Mouse (Mus musculus) MEL (cell line): ENCODE results near the gene Wnt10b. TPM values are rescaled to one million over a fixed set of nuclear protein-coding genes. Genes with fewer than 3 reads are reported as not detected.

Experiments
- DNase-seq: peaks from one replicate; pipeline ENCODE4 v3.0.0; 2011; ENCODE audit warnings: low read depth, low spot score
- H3K27ac ChIP-seq: 2 replicates; pipeline ENCODE4 v1.5.1; 2012; ENCODE audit warnings: low read depth, mild to moderate bottlenecking, control low read depth, low read length, moderate library complexity; ENCODE audit not compliant: control insufficient read depth
- H3K27me3 ChIP-seq, 2 experiments: fragments of 150-350 bp in 1 of 2; sonication (generic) in 1 of 2; 2 replicates each; pipeline ENCODE4 v1.6.1; 2012; ENCODE audit warnings: low read length in 2 of 2, mild to moderate bottlenecking in 2 of 2, improper control_type of control experiment in 1 of 2, moderate library complexity in 1 of 2; ENCODE audit not compliant: insufficient read depth in 2 of 2, control insufficient read depth in 1 of 2
- H3K36me3 ChIP-seq, 2 experiments: 2 replicates each; pipeline ENCODE4 v1.6.1; 2012 to 2014; ENCODE audit warnings: low read length in 2 of 2, improper control_type of control experiment in 1 of 2, inconsistent platforms in 1 of 2, mild to moderate bottlenecking in 1 of 2; ENCODE audit not compliant: insufficient read depth in 2 of 2, control insufficient read depth in 1 of 2
- H3K4me1 ChIP-seq, 2 experiments: fragments of 150-350 bp in 1 of 2; sonication (generic) in 1 of 2; 2 replicates each; pipeline ENCODE4 v1.6.1; 2012; ENCODE audit warnings: low read length in 2 of 2, improper control_type of control experiment in 1 of 2, mild to moderate bottlenecking in 1 of 2; ENCODE audit not compliant: insufficient read depth in 2 of 2, control insufficient read depth in 1 of 2
- H3K4me3 ChIP-seq, 2 experiments: fragments of 150-350 bp in 1 of 2; sonication (generic) in 1 of 2; 2 replicates each; pipeline ENCODE4 v1.5.1; 2012; ENCODE audit warnings: low read depth in 2 of 2, low read length in 2 of 2, mild to moderate bottlenecking in 2 of 2, moderate library complexity in 2 of 2, control low read depth in 1 of 2, improper control_type of control experiment in 1 of 2; ENCODE audit not compliant: control insufficient read depth in 1 of 2, insufficient read depth in 1 of 2
- H3K79me2 ChIP-seq: 2 replicates; pipeline ENCODE4 v1.6.1; 2012; ENCODE audit warnings: mild to moderate bottlenecking, low read length, moderate library complexity; ENCODE audit not compliant: control insufficient read depth, poor library complexity, insufficient read depth
- H3K9ac ChIP-seq: 2 replicates; pipeline ENCODE4 v1.6.1; 2012; ENCODE audit warnings: low read depth, mild to moderate bottlenecking, control low read depth, low read length, moderate library complexity; ENCODE audit not compliant: control insufficient read depth, poor library complexity, severe bottlenecking
- H3K9me3 ChIP-seq: fragments of 150-350 bp; sonication (generic); replicated peaks from 2 replicates; pipeline ENCODE4 v1.6.1; 2012; ENCODE audit warnings: mild to moderate bottlenecking, low read length, improper control_type of control experiment, moderate library complexity; ENCODE audit not compliant: insufficient read depth
- BHLHE40 ChIP-seq: IDR thresholded peaks from 2 replicates; pipeline ENCODE4 v1.6.1; 2012; ENCODE audit warnings: low read depth, mild to moderate bottlenecking, inconsistent platforms, low read length, improper control_type of control experiment, borderline replicate concordance
- ETS1 ChIP-seq: IDR thresholded peaks from 2 replicates; pipeline ENCODE4 v1.6.1; 2012; ENCODE audit warnings: low read depth, mild to moderate bottlenecking, inconsistent platforms, low read length, improper control_type of control experiment, moderate library complexity
- GATA1 ChIP-seq: IDR thresholded peaks from 2 replicates; pipeline ENCODE4 v1.6.1; 2011; ENCODE audit warnings: low read depth, low read length, improper control_type of control experiment
- POLR2AphosphoS5 ChIP-seq: IDR thresholded peaks from 2 replicates; pipeline ENCODE4 v1.6.1; 2012; ENCODE audit warnings: low read depth, borderline replicate concordance, mild to moderate bottlenecking, inconsistent platforms, low read length, moderate library complexity, mixed read lengths
- RAD21 ChIP-seq: IDR thresholded peaks from 2 replicates; pipeline ENCODE4 v1.6.1; 2011; ENCODE audit warnings: mild to moderate bottlenecking, low read depth, low read length, improper control_type of control experiment
- ZMIZ1 ChIP-seq: IDR thresholded peaks from 2 replicates; pipeline ENCODE4 v1.6.1; 2012; ENCODE audit warnings: low read depth, mild to moderate bottlenecking, inconsistent platforms, low read length, improper control_type of control experiment, moderate library complexity
- polyA plus RNA-seq, 2 experiments: library from polyadenylated mRNA; stranded (reverse) in 1 of 2; unstranded in 1 of 2; fragments of >175 nt in 1 of 2; fragments of >200 nt in 1 of 2; gene quantifications; 2 replicates each; pipeline versions ENCODE4 v1.2.1 to v1.2.4; 2012; ENCODE audit warnings: low replicate concordance in 2 of 2, low read depth in 1 of 2; ENCODE audit not compliant: insufficient read length in 2 of 2, insufficient read depth in 1 of 2, missing spikeins in 1 of 2
- total RNA-seq: library from RNA; depleted of rRNA; stranded (reverse); fragments of 300-350 nt; gene quantifications from 2 replicates; pipeline ENCODE4 v1.2.3, GENCODE M21; 2012

The Wnt10b gene
- total and polyA plus RNA-seq, 3 experiments = 0.14 to 0.23 TPM; not detected in 1

DNA sequence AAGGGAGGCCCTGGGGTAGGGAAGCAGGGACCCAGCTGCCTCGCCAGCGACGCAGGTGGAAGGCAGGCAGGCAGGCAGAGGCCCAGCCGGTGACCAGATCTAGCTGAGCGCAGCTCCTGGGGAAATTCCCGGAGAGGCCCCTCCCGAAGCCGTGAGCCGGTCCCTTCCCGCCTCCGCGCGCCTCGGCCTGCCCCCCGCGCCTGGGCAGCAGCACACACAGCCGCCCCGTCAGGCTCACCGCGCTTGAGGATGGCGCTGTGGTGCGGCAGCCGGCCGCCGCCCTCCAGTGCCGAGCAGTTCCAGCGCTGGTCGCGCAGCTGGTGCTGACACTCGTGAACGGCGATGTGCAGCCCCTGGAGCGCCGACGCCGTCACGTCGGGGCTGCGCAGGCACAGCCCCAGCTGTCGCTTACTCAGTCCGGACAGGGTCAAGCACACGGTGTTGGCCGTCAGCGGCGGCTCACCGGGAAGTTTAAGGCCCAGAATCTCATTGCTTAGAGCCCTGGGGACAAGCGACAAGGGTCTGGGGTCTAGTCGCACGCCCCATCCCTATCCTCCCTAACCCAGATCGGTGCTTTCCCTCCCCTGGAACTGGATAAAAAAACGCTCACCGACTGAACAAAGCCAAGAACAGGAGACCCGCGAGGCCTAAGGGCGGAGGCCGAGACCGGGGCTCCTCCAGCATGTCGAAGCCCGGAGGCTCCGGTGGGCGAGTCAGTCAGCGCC, 1.5 kb downstream of the Wnt10b start:
- Histone ChIP-seq H3K9ac (no peak overlapping the region), H3K36me3 (peaks cover 0 to 10% of the 10 kb centered on the region in 2 experiments; a peak in 2 of 4 replicates), H3K9me3 (no peaks in the 10 kb centered on the region), H3K27ac (no peak overlapping the region), H3K4me1 (peaks cover 0 to 1% of the 10 kb centered on the region in 2 experiments; a peak in 1 of 4 replicates), H3K4me3 (no peak overlapping the region), H3K79me2 (no peaks in the 10 kb centered on the region; the same call in 1 of the 2 replicates), H3K27me3 (no peaks in the 10 kb centered on the region)
- no peak for DNase-seq
- TF ChIP-seq ETS1 (no peak), ZMIZ1 (no peak), GATA1 (no peak)

DNA sequence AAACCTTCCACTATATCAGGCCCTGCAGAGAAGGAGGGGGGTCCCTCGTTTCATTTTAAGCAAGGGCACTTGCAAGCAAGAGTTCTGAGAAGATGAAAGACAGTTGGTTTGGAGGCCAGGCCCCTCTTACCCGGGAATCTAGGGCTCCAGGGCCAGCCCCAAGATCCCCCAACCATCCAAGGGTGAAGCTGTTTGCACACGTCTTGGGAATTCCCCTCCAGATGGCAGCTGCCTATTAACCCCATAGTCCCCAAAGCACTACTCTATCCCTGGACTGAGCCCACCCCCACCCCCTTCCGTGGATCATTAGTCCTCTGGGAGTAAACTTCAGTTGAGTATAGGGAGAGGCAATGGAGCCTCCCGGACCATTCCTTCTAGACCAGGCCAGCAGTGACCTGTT, 2.4 kb downstream of the Wnt10b start:
- Histone ChIP-seq H3K4me1 (peaks cover 0 to 1% of the 10 kb centered on the region in 2 experiments; a peak in 1 of 4 replicates), H3K9ac (no peak overlapping the region), H3K4me3 (no peak overlapping the region), H3K27ac (no peak overlapping the region), H3K79me2 (no peaks in the 10 kb centered on the region; the same call in 1 of the 2 replicates), H3K27me3 (no peaks in the 10 kb centered on the region), H3K36me3 (peaks cover 0 to 10% of the 10 kb centered on the region in 2 experiments; a peak in 2 of 4 replicates), H3K9me3 (no peaks in the 10 kb centered on the region)
- DNase-seq = no peak
- TF ChIP-seq ZMIZ1 (no peak), ETS1 (no peak), POLR2AphosphoS5 (no peak), RAD21 (no peak)

DNA sequence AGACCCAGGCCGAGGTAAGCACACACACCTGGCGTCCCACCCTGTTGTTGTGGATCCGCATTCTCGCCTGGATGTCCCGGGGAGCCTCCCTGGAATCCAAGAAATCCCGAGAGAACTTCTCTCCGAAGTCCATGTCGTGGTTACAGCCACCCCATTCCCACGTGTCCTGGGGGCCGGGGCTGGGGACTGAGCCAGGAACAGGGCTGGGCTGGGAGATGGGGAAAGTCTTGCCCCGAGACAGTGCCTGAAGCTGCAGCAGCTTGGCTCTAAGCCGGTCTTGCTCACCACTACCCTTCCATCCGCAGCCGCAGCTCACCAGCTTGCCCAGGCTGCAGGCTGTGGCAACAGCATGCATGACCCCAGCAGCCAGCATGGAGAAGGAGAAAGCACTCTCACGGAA, 3.9 kb downstream of the Wnt10b start:
- no peak overlapping the region for H3K9ac ChIP-seq
- no peak for DNase-seq
- TF ChIP-seq BHLHE40 = no peak
- TF ChIP-seq, all 39 proteins: peak for 0
- no peaks in the 10 kb centered on the region; the same call in 1 of the 2 replicates for H3K79me2 ChIP-seq
- peaks cover 0 to 1% of the 10 kb centered on the region in 2 experiments; a peak in 1 of 4 replicates for H3K4me1 ChIP-seq
- no peak overlapping the region for H3K4me3 ChIP-seq
- no peaks in the 10 kb centered on the region for H3K27me3 ChIP-seq
- H3K36me3 ChIP-seq = peaks cover 0 to 10% of the 10 kb centered on the region in 2 experiments; a peak in 2 of 4 replicates
- no peak overlapping the region for H3K27ac ChIP-seq
- H3K9me3 ChIP-seq = no peaks in the 10 kb centered on the region
